Mouse (Mus musculus): ENCODE data around the gene Pibf1.

Pibf1 gene

GRCm38 (mm10) chr14:99274056-99274455 is 174.8 kb downstream of the Pibf1 start:
- DNase-seq = no peak

- DNase-seq = no peak
These were observed 176.6 kb downstream of the Pibf1 start for GRCm38 (mm10) chr14:99275827-99276226.

GRCm38 (mm10) chr14:99278312-99278711 is 179.1 kb downstream of the Pibf1 start:
- DNase-seq = no peak

- no peak for DNase-seq
These were observed 179.7 kb downstream of the Pibf1 start for GRCm38 (mm10) chr14:99278763-99279486.

GRCm38 (mm10) chr14:99280399-99280798 is 181.2 kb downstream of the Pibf1 start:
- no peak for DNase-seq

GRCm38 (mm10) chr14:99280825-99281433 is 181.7 kb downstream of the Pibf1 start:
- no peak for DNase-seq

GRCm38 (mm10) chr14:99285486-99285885 is 186.3 kb downstream of the Pibf1 start:
- no peak for DNase-seq

- no peak for DNase-seq
These were observed 193.0 kb downstream of the Pibf1 start for GRCm38 (mm10) chr14:99292176-99292575.

GRCm38 (mm10) chr14:99294424-99294823 is 195.2 kb downstream of the Pibf1 start:
- no peak for DNase-seq

GRCm38 (mm10) chr14:99295606-99296341 is 196.6 kb downstream of the Pibf1 start:
- no peak for DNase-seq

GRCm38 (mm10) chr14:99298385-99299021 is 199.3 kb downstream of the Pibf1 start, which contains the start of gene Klf5:
Gene Klf5 (plus strand): TSS chr14:99298691.
- DNase-seq = peak; percentile 95

GRCm38 (mm10) chr14:99299022-99299481 is 199.8 kb downstream of the Pibf1 start:
- DNase-seq = peak; percentile 62

- DNase-seq = peak; percentile 9
These were observed 200.5 kb downstream of the Pibf1 start for GRCm38 (mm10) chr14:99299701-99300191.

- DNase-seq = peak; percentile 36
These were observed 202.2 kb downstream of the Pibf1 start for GRCm38 (mm10) chr14:99301472-99301871.
